Mouse (Mus musculus) megakaryocyte-erythroid progenitor cell, adult 5 weeks (primary cell): ENCODE results near the gene Rbm17. TPM values are rescaled to one million over a fixed set of nuclear protein-coding genes. Genes with fewer than 3 reads are reported as not detected.

ENCODE experiments used
- polyA plus RNA-seq: library from polyadenylated mRNA; stranded (reverse); fragments of >175 nt; gene quantifications from 2 replicates; pipeline ENCODE4 v1.2.3, GENCODE M21; 2012

Gene Rbm17
- polyA plus RNA-seq = 71.7 and 111 TPM in 2 replicates

DNA sequence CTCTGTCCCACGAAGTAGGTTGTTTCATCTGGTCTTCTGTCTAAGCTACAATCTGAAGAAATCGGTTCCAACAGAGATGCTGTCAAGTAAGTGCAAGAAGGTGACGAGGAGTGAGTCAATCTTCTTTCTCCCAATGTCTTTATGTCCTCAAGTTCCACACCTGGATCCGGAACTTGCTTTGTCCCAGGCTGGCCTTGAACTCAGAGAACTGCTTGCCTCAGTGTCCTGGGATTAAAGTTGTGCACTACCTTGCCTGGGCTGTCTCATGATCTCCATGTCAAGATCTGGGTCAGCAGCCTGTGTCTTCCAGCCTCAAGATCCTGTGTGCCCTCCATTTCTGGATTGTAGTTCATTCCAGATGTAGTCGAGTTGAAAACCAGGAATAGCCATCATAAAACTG, at the start of gene Rbm17:
Gene Rbm17, minus strand, starts transcription at position 101 of the 400 bp plus-strand sequence.

DNA sequence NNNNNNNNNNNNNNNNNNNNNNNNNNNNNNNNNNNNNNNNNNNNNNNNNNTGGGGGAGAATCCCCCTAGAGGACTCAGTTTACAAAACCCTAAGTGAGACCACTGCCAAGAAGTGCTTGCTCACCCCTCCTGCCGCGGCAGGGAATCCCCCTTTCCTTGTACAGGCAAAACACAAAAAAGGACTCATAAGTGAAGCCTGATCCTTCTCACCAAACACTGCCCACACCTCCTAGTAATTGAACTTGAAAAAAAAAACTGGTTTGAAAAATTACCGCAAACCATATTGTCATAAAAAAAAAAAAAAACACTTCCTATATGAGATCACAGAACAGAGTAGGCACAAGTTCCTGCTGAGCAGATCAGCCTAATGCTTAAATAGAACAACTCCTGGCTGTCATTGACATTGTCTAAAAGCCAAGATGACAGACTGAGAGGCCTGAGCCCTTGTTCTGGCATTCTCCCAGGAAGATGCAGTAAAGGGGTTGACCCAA, 38.5 kb upstream of the Rbm17 start, which contains the start of gene Il2ra:
Gene Il2ra, plus strand, starts transcription at position 357 of the 491 bp plus-strand sequence.

GRCm38 (mm10) chr2:11625890-11626289, 21.9 kb upstream of the Rbm17 start, which contains the start of gene Gm17490:
Gene Gm17490, minus strand, starts transcription at chr2:11626264.

GRCm38 (mm10) chr2:11553471-11554400, 50.2 kb downstream of the Rbm17 start, which contains the start of gene Pfkfb3:
Gene Pfkfb3, minus strand, starts transcription at chr2:11554077.

Other genes with a start within 250 kb of the Rbm17 start
- 9.1 and 14.8 TPM in 2 replicates for gene Pfkfb3, start 50.1 kb downstream of the Rbm17 start, polyA plus RNA-seq
- gene Gm17490, start 22.1 kb upstream of the Rbm17 start, polyA plus RNA-seq = not detected in 2 replicates
- 0.04 and 0.05 TPM in 2 replicates for gene Il2ra, start 38.7 kb upstream of the Rbm17 start, polyA plus RNA-seq
- 2.1 and 6.0 TPM in 2 replicates for gene Il15ra, start 101.1 kb upstream of the Rbm17 start, polyA plus RNA-seq
- gene Fbh1, start 173.4 kb upstream of the Rbm17 start, polyA plus RNA-seq = 21.5 and 27.0 TPM in 2 replicates
- gene Ankrd16, start 173.7 kb upstream of the Rbm17 start, polyA plus RNA-seq = 11.3 and 13.7 TPM in 2 replicates